Mouse (Mus musculus) monocyte, adult 2 months (primary cell): ENCODE data around the gene Htra3.

Source experiments
- DNase-seq, 2 experiments: peaks; one replicate each; pipeline ENCODE4 v3.0.0; 2022; ENCODE audit warnings: low spot score in 2 of 2, low read depth in 1 of 2

Gene Htra3

GRCm38 (mm10) chr5:35695815-35696214, 16.2 kb upstream of the Htra3 start:
- DNase-seq, result no peak

- DNase-seq, result no peak
Observed at GRCm38 (mm10) chr5:35693638-35694037, 14.1 kb upstream of the Htra3 start.

GRCm38 (mm10) chr5:35691246-35691645, 11.7 kb upstream of the Htra3 start:
- DNase-seq, result no peak

- DNase-seq, result no peak
Observed at GRCm38 (mm10) chr5:35690485-35691165, 11.0 kb upstream of the Htra3 start.

GRCm38 (mm10) chr5:35689374-35689773, 9.8 kb upstream of the Htra3 start:
- DNase-seq, result no peak

GRCm38 (mm10) chr5:35688851-35689250, 9.3 kb upstream of the Htra3 start:
- peak; percentile 23 to 33 for DNase-seq

- DNase-seq, result no peak
Observed at GRCm38 (mm10) chr5:35687098-35687497, 7.5 kb upstream of the Htra3 start.

- no peak for DNase-seq
Observed at GRCm38 (mm10) chr5:35686336-35686735, 6.8 kb upstream of the Htra3 start.

GRCm38 (mm10) chr5:35685079-35685478, 5.5 kb upstream of the Htra3 start:
- DNase-seq, result no peak

GRCm38 (mm10) chr5:35680958-35681357, 1.4 kb upstream of the Htra3 start:
- DNase-seq, result no peak

GRCm38 (mm10) chr5:35676964-35677363, 2.6 kb downstream of the Htra3 start:
- no peak for DNase-seq

- no peak for DNase-seq
Observed at GRCm38 (mm10) chr5:35674081-35674555, 5.5 kb downstream of the Htra3 start.

GRCm38 (mm10) chr5:35673086-35673485, 6.5 kb downstream of the Htra3 start:
- DNase-seq, result peak; percentile 43 to 49

- DNase-seq, result no peak
Observed at GRCm38 (mm10) chr5:35672581-35672980, 7.0 kb downstream of the Htra3 start.

GRCm38 (mm10) chr5:35671474-35671891, 8.1 kb downstream of the Htra3 start:
- no peak for DNase-seq

- peak; percentile 66 to 68 for DNase-seq
Observed at GRCm38 (mm10) chr5:35670412-35670801, 9.2 kb downstream of the Htra3 start.

GRCm38 (mm10) chr5:35669747-35670411, 9.7 kb downstream of the Htra3 start:
- DNase-seq, result no peak

GRCm38 (mm10) chr5:35666152-35666551, 13.4 kb downstream of the Htra3 start:
- no peak for DNase-seq

GRCm38 (mm10) chr5:35662021-35662545, 17.5 kb downstream of the Htra3 start:
- DNase-seq, result no peak

GRCm38 (mm10) chr5:35661210-35661609, 18.4 kb downstream of the Htra3 start:
- DNase-seq, result no peak

- DNase-seq, result no peak
Observed at GRCm38 (mm10) chr5:35659503-35659902, 20.1 kb downstream of the Htra3 start.

- no peak for DNase-seq
Observed at GRCm38 (mm10) chr5:35655753-35656485, 23.7 kb downstream of the Htra3 start.
